In the genomic region with DNA sequence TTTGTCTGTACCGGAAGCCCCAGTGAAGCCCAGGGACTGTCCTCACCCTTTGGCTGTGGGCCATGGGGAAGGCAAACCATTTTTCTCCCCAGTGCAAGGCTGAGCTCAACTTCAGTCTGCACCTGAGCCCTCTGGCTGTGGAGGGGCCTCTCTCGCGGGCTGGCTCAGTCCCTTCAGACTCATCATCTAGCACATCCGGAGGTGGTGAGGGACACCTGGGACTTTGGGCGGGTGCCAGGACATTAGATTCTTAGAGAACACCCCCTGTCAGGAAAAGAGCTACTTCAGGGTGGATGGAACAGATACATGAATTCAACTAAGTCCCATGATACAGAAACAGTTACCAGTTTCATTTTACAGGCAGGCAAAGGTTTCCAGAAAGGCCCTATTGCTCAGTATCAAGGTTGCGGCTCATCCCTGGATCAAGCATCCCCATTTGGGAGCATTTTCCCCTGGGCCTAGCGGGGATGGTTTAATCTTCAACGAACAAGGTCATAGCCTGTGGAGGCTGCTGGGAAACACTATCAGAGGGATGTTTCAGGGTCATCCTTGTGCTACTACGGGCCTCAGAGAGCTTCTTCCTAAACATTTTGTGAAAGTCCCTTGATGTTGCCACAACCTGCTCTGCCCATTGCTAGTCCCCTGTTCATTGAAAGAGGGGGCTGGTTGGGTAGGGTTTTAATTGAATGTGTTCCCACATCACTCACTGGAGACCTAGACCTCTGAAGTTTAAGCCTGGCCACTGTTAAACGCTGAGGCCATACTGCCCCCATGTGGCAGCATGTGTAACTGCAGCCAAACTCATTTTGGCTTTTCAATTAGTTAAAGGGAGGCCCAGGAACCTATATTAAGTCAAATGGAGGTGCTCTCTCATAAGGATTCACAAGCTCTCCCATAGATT, we compare ENCODE assay signal across 8 mouse cellular contexts. TPM values are rescaled to one million over a fixed set of nuclear protein-coding genes. Genes with fewer than 3 reads are reported as not detected.
DNase-seq lines count a peak whose midpoint lies in the region; ATAC-seq and TF ChIP-seq lines count a peak whose summit lies in the region.

No protein-coding gene starts in this region.

- WGBS in forebrain, postnatal 0 days = 45% methylated on average over 10 of the region's 10 CpGs

- peak; percentile 9 for TF ChIP-seq RAD21 in CH12.LX (IDR thresholded peaks at IDR 0.05; ENCODE audit: low read depth, low read length)

- in situ Hi-C loops in CH12.LX (cut with MboI; ENCODE audit: low pct_ligation_motif_present, low pct_unique_long_range_greater_than_20kb, low sequenced_read_pairs) = loop anchor here (25.0 kb wide), 1 partner anchor 267 kb away; a partner anchor contains a TSS

- DNase-seq in kidney, adult 18-20 months = peak; percentile 61
- no peak for DNase-seq in kidney, adult 11 months
- peak; percentile 74 for DNase-seq in CH12.LX (ENCODE audit: extremely low read depth)
- DNase-seq in c-Kit-negative CD71-positive TER-119-positive erythroid progenitor cells, embryonic 14.5 days (ENCODE audit: low read depth, low spot score) = peak; percentile 28
- peak; percentile 87 for DNase-seq in forebrain, postnatal 0 days
- DNase-seq in left cerebral cortex, postnatal 4 days = peak; percentile 51
- no peak for DNase-seq in T-cell, adult 2 months (ENCODE audit: low spot score)

- H3ac ChIP-seq in myocyte (ENCODE audit: control insufficient read depth, insufficient read length) = no peak overlapping the region

- TF ChIP-seq EP300 in CH12.LX (IDR thresholded peaks at IDR 0.05; ENCODE audit: low read length) = no peak

- H3K36me3 ChIP-seq in CH12.LX (replicated peaks in 1 of 2; ENCODE audit: control insufficient read depth in 1 of 2, insufficient read depth in 1 of 2, low read length in 1 of 2) = peaks cover 35 to 40% of the 10 kb centered on the region in 2 experiments
- H3K36me3 ChIP-seq in forebrain, postnatal 0 days (ENCODE audit: insufficient read depth) = peaks cover 7% of the 10 kb centered on the region; the same call in 1 of the 2 replicates
- peaks cover 14% of the 10 kb centered on the region for H3K36me3 ChIP-seq in myocyte (ENCODE audit: control insufficient read depth, insufficient read depth)

- peak overlapping the region; percentile 16; the same call in 1 of the 2 replicates for H3K27ac ChIP-seq in CH12.LX (ENCODE audit: insufficient read depth, low read depth)
- no peak overlapping the region for H3K27ac ChIP-seq in forebrain, postnatal 0 days (ENCODE audit: low read depth, low read length)

- no peak overlapping the region; the same call in 1 of the 2 replicates for H3K9ac ChIP-seq in CH12.LX (ENCODE audit: insufficient read depth, low read depth)
- no peak overlapping the region for H3K9ac ChIP-seq in forebrain, postnatal 0 days

- H3K9me3 ChIP-seq in CH12.LX (replicated peaks; ENCODE audit: low read length) = peaks cover 3% of the 10 kb centered on the region
- H3K9me3 ChIP-seq in forebrain, postnatal 0 days (ENCODE audit: low read length) = no peaks in the 10 kb centered on the region

- intact Hi-C loops in left cerebral cortex, postnatal 4 days (cut with DNase I) = loop anchor here (2.0 to 10.0 kb wide), 2 partner anchors 136 to 220 kb away; no protein-coding TSS in a partner anchor

- H3K4me1 ChIP-seq in CH12.LX (ENCODE audit: control insufficient read depth in 1 of 2, insufficient read depth in 2 of 2) = peaks cover 4 to 20% of the 10 kb centered on the region in 2 experiments; a peak in 3 of 4 replicates
- H3K4me1 ChIP-seq in forebrain, postnatal 0 days (ENCODE audit: insufficient read depth) = peaks cover 6% of the 10 kb centered on the region; the same call in 1 of the 2 replicates

- H3K79me2 ChIP-seq in CH12.LX (replicated peaks; ENCODE audit: control insufficient read depth, extremely low read depth, insufficient read depth, poor library complexity, severe bottlenecking) = no peaks in the 10 kb centered on the region
- H3K79me2 ChIP-seq in myocyte (ENCODE audit: control insufficient read depth, insufficient read depth) = no peaks in the 10 kb centered on the region

- dilution Hi-C loops in CH12.LX (cut with MboI; ENCODE audit: extremely low pct_ligation_motif_present, extremely low pct_unique_long_range_greater_than_20kb, low sequenced_read_pairs) = no loop called here

- no peak for TF ChIP-seq POLR2A in CH12.LX (IDR thresholded peaks at IDR 0.05; ENCODE audit: low read depth, low read length)
- TF ChIP-seq POLR2A in myocyte (IDR thresholded peaks at IDR 0.05; ENCODE audit: insufficient read length, low read depth) = no peak

- peaks cover 6% of the 10 kb centered on the region for H3K27me3 ChIP-seq in CH12.LX (replicated peaks)
- no peaks in the 10 kb centered on the region for H3K27me3 ChIP-seq in forebrain, postnatal 0 days (ENCODE audit: insufficient read depth, low read length)
- H3K27me3 ChIP-seq in myocyte (ENCODE audit: control insufficient read depth, insufficient read depth, insufficient read length) = no peaks in the 10 kb centered on the region

- H3K4me2 ChIP-seq in CH12.LX (ENCODE audit: insufficient read depth, low read depth, poor library complexity, severe bottlenecking) (peak overlapping the region; percentile 61; the same call in 1 of the 2 replicates), myocyte (ENCODE audit: low read depth) (no peak overlapping the region)
- H3K4me2 ChIP-seq in forebrain, postnatal 0 days (ENCODE audit: low read depth) = no peak overlapping the region

- TF ChIP-seq CTCF in CH12.LX (conservative IDR thresholded peaks at IDR 0.05 in 1 of 2, IDR thresholded peaks at IDR 0.05 in 1 of 2; ENCODE audit: low read depth in 2 of 2, low read length in 2 of 2) = peak; percentile 85 to 99
- peak; percentile 98 for TF ChIP-seq CTCF in forebrain, postnatal 0 days (IDR thresholded peaks at IDR 0.05; ENCODE audit: low read depth)

- H3K4me3 ChIP-seq in CH12.LX (replicated peaks in 1 of 3; ENCODE audit: low read depth in 2 of 3, low read length in 2 of 3, poor library complexity in 1 of 3) = no peak overlapping the region
- no peak overlapping the region for H3K4me3 ChIP-seq in forebrain, postnatal 0 days (ENCODE audit: low read depth, low read length)
- H3K4me3 ChIP-seq in myocyte = no peak overlapping the region

- peak; percentile 51 for ATAC-seq in forebrain, postnatal 0 days

TF ChIP-seq in CH12.LX, 34 proteins besides CTCF, POLR2A, EP300 and RAD21 (continues in another document):
- TF ChIP-seq SIN3A (IDR thresholded peaks at IDR 0.05; ENCODE audit: low read length) (peak; percentile 62; the same call in 1 of the 2 replicates), CHD2 (IDR thresholded peaks at IDR 0.05; ENCODE audit: low read length) (peak; percentile 18; the same call in 1 of the 2 replicates), E2F4 (IDR thresholded peaks at IDR 0.05; ENCODE audit: insufficient replicate concordance, low read depth, low read length) (no peak), BHLHE40 (IDR thresholded peaks at IDR 0.05; ENCODE audit: low read depth, low read length) (0 out of 2 replicates have a peak, but pooled peaks have one; percentile 24), MAX (IDR thresholded peaks at IDR 0.05; ENCODE audit: low read length) (peak; percentile 67; the same call in 1 of the 2 replicates), GABPA (IDR thresholded peaks at IDR 0.05; ENCODE audit: insufficient replicate concordance, low read depth, low read length) (no peak), MEF2A (IDR thresholded peaks at IDR 0.05; ENCODE audit: borderline replicate concordance, low read depth, low read length) (peak; percentile 74; the same call in 1 of the 2 replicates), TCF12 (IDR thresholded peaks at IDR 0.05; ENCODE audit: low read depth, low read length) (peak; percentile 45; the same call in 1 of the 2 replicates), UBTF (IDR thresholded peaks at IDR 0.05; ENCODE audit: low read depth, low read length) (no peak), ELF1 (IDR thresholded peaks at IDR 0.05; ENCODE audit: low read depth, low read length) (peak; percentile 40; the same call in 1 of the 2 replicates), JUN (IDR thresholded peaks at IDR 0.05; ENCODE audit: insufficient read depth, low read depth, low read length) (no peak)

TF ChIP-seq in myocyte, 11 proteins besides CTCF, POLR2A, EP300 and RAD21:
- peak; percentile 30 for TF ChIP-seq POLR2AphosphoS2 (IDR thresholded peaks at IDR 0.05; ENCODE audit: insufficient read length, low read depth)
- TF ChIP-seq REST (IDR thresholded peaks at IDR 0.05; ENCODE audit: insufficient read depth, insufficient read length) = no peak

RNA-seq across cellular contexts. Expression of a gene that starts 20.1 kb away (rescaled TPM):
- total RNA-seq in CH12.LX (2012; rRNA removed) = 0.04 and 0.08 TPM in 2 replicates
- not detected in 2 replicates for total RNA-seq in CH12.LX (2014; rRNA removed)
- 0.09 and 0.14 TPM in 2 replicates for polyA plus RNA-seq in CH12.LX (2012; ENCODE audit: insufficient read length, low read depth)
- total RNA-seq in forebrain, postnatal 0 days (2014; rRNA removed) = 68.2 and 104 TPM in 2 replicates
- 26.1 and 36.2 TPM in 2 replicates for polyA plus RNA-seq in forebrain, postnatal 0 days (2015; fragmentation: Nextera tagmentation; extraction: Ambion mirVana)
- 100 to 1,000 TPM; 114 to 119 TPM for total RNA-seq in left cerebral cortex, postnatal 4 days (2021)
- 691 TPM for polyA plus RNA-seq in myocyte (2012; fragmentation: generic; extraction: Trizol)

RNA-seq across cellular contexts. Expression of a gene that starts 30.3 kb away (rescaled TPM):
- 386 and 662 TPM in 2 replicates for total RNA-seq in CH12.LX (2012; rRNA removed)
- total RNA-seq in CH12.LX (2014; rRNA removed) = 264 and 294 TPM in 2 replicates
- polyA plus RNA-seq in CH12.LX (2012; ENCODE audit: insufficient read length, low read depth) = 350 and 355 TPM in 2 replicates
- total RNA-seq in forebrain, postnatal 0 days (2014; rRNA removed) = 311 and 330 TPM in 2 replicates
- polyA plus RNA-seq in forebrain, postnatal 0 days (2015; fragmentation: Nextera tagmentation; extraction: Ambion mirVana) = 341 and 409 TPM in 2 replicates
- total RNA-seq in left cerebral cortex, postnatal 4 days (2021) = 100 to 1,000 TPM; 157 to 158 TPM
- polyA plus RNA-seq in myocyte (2012; fragmentation: generic; extraction: Trizol) = 83.7 TPM

Comparison
In these comparisons a context has a peak if more than half of its experiments do, and no peak if none do; other contexts are left out.
1. DNase-seq: peak in kidney, adult 18-20 months (single experiment), CH12.LX (single experiment), c-Kit-negative CD71-positive TER-119-positive erythroid progenitor cells, embryonic 14.5 days (single experiment), forebrain, postnatal 0 days (single experiment) and left cerebral cortex, postnatal 4 days (single experiment); none in kidney, adult 11 months (single experiment) and T-cell, adult 2 months (single experiment).
2. RNA of a gene that starts 20.1 kb away (total RNA-seq): 114 to 119 TPM in left cerebral cortex, postnatal 4 days and 68.2 to 104 TPM in forebrain, postnatal 0 days; 0.04 to 0.08 TPM in CH12.LX; every median in the first group is over 10 times any median in the second.